Mouse (Mus musculus) testis, adult 2 months (tissue): ENCODE data around the gene Ccl27b. TPM values are rescaled to one million over a fixed set of nuclear protein-coding genes. Genes with fewer than 3 reads are reported as not detected.
"Not testable (repeated sequence)": the region's sequence is repeated elsewhere in the genome, so short reads cannot be mapped to it uniquely, and the experiment has no call there.

ENCODE experiments used
- H3K27ac ChIP-seq: fragments of 200-500 bp; 2 replicates; pipeline ENCODE4 v1.5.1; 2012; ENCODE audit warnings: low read depth, low read length; ENCODE audit not compliant: control insufficient read depth, insufficient read depth
- H3K27me3 ChIP-seq: fragments of 200-500 bp; 2 replicates; pipeline ENCODE4 v1.6.1; 2012; ENCODE audit warnings: mild to moderate bottlenecking, low read length, moderate library complexity; ENCODE audit not compliant: control insufficient read depth, insufficient read depth
- H3K36me3 ChIP-seq: fragments of 200-500 bp; 2 replicates; pipeline ENCODE4 v1.6.1; 2012; ENCODE audit warnings: mild to moderate bottlenecking, low read length; ENCODE audit not compliant: control insufficient read depth, insufficient read depth
- H3K4me1 ChIP-seq: fragments of 200-500 bp; 2 replicates; pipeline ENCODE4 v1.6.1; 2012; ENCODE audit warnings: low read length; ENCODE audit not compliant: control insufficient read depth, insufficient read depth
- H3K4me3 ChIP-seq: fragments of 200-500 bp; 2 replicates; pipeline ENCODE4 v1.5.1; 2012; ENCODE audit warnings: low read depth, mild to moderate bottlenecking, low read length, moderate library complexity, mixed read lengths; ENCODE audit not compliant: control insufficient read depth
- polyA plus RNA-seq: library from polyadenylated mRNA; depleted of rRNA; stranded (reverse); fragments of >200 nt; gene quantifications from 2 replicates; pipeline ENCODE4 v1.2.3, GENCODE M21; 2012; rRNA removed

Gene Ccl27b
- polyA plus RNA-seq = 4.1 and 4.5 TPM in 2 replicates

DNA sequence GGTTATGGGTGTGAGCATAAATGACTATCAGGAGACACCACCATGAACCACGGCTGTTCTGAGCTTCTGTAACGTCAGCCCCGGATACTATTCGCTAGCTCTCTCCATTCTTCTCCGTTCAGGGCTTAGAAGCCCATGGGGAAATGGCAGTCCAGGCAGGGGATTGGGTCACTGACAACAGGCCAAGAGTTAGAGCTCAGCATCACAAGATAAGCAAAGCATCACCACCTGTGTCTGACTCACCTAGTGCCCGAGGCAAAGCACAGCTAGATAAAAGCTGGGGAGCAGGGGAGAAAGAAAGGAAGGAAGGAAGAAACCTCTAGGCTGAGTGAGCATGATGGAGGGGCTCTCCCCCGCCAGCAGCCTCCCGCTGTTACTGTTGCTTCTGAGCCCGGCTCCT lies at the start of gene Ccl27b:
Gene Ccl27b, plus strand, starts transcription at position 301 of the 400 bp plus-strand sequence.
- H3K36me3 ChIP-seq = not testable (repeated sequence)

DNA sequence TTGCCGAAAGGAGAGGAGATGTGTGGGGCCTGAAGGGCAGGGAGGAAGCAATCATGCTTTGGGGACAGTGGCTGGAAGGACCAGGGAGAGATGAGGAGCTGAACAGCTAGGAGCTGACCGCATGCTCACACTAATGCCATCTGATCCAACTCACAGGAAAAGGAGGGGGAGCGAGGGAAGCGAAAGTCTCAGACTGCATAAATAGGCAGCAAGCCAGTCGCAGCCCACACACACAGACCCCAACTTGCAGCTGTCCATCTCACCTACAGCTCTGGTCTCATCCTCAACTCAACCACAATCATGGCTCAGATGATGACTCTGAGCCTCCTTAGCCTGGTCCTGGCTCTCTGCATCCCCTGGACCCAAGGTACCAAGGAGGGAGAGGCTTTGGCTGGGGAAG lies 43.2 kb upstream of the Ccl27b start, which contains the start of gene Gm10591:
Gene Gm10591, plus strand, starts transcription at position 301 of the 400 bp plus-strand sequence.
- H3K4me1 ChIP-seq, H3K27ac ChIP-seq, H3K27me3 ChIP-seq, H3K36me3 ChIP-seq, H3K4me3 ChIP-seq: not testable (repeated sequence)

More for the DNA sequence above, at the start of gene Ccl27b:
- not testable (repeated sequence) for H3K27me3 ChIP-seq, H3K4me1 ChIP-seq, H3K4me3 ChIP-seq, H3K27ac ChIP-seq

DNA sequence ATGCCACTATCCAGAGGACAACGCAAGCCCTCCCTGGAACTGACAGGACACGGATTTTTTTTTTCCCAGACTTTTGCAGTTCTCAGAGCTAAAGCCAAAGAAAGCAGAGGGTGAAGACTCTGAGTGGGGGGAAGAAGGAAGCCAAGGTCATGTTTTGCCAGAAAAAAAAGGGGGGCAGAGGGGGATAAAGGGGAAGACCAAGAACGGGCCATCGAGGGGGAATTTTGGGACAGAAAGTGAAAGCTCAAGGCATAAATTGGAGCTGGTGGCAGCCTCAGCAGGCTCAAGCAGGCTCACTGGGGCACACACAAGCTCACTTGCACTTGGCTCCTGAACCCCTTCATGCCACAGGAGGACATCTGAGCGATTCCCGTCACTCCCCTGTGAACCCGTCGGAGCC lies 25.6 kb upstream of the Ccl27b start, which contains the start of gene Gm2564:
Gene Gm2564, plus strand, starts transcription at position 301 of the 400 bp plus-strand sequence.
- not testable (repeated sequence) for H3K36me3 ChIP-seq, H3K4me3 ChIP-seq, H3K27ac ChIP-seq, H3K27me3 ChIP-seq, H3K4me1 ChIP-seq

DNA sequence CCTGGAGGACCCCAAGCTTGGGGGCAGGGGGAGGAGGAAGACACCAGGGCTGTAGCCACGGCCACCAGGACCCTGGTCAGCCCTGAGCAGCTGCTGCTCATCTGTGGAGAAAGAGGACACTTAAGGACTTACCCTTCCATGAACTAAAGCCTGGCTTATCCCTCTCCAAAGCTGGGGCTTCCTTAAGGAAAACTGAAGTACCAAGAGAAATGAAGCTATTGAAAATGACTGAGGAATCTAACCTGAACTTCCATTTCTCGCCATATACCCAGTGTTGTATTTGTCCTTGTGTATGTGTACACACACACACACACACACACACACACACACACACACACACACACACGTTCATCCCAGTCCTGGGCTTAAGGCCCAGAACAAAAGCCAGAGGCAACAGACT lies 6.7 kb downstream of the Ccl27b start, which contains the start of gene Il11ra2:
Gene Il11ra2, minus strand, starts transcription at position 101 of the 400 bp plus-strand sequence.
- H3K4me3 ChIP-seq, H3K27ac ChIP-seq, H3K36me3 ChIP-seq, H3K4me1 ChIP-seq, H3K27me3 ChIP-seq: not testable (repeated sequence)

DNA sequence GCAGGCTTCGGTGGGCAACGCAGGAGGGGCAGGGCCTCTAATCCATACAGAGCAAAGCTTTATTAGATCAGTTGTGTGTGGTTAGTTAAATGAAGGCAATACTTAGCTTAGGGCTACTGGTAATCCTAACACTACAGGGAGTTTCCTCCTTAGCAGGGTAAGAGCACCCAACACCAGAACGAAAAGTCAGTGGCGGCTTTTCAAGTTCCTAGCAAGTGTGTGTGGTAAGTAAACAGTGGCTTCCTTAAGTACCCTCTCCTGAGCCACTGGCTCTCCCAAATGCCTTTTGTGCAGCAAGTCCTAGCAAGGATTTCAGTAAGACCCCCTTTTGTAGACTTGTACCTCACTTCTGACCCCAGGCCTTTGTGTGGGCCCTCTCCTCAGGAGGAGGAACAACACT lies 20.4 kb downstream of the Ccl27b start:
- H3K4me3 ChIP-seq, H3K4me1 ChIP-seq, H3K27me3 ChIP-seq, H3K36me3 ChIP-seq, H3K27ac ChIP-seq: not testable (repeated sequence)

DNA sequence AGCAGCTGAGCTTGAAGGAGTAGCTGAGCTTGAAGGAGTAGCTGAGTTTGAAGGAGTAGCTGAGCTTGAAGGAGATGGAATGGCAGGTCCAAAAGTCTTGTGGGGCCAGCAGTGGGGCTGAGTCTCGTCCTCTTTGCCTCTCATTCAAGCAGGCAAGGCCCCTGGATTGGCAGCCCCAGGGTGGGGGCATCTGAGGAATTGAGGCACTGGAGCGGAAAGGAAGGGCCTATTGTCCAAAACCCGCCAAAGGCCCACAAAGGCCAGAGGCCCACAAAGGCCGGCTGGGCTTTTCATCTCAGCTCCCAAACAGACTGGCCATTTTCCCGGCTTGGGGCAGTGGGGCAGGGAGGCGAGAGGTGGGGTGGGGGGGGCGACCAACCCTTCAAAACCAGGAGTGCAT lies 24.3 kb downstream of the Ccl27b start:
- H3K27me3 ChIP-seq, H3K27ac ChIP-seq, H3K36me3 ChIP-seq, H3K4me3 ChIP-seq, H3K4me1 ChIP-seq: not testable (repeated sequence)

DNA sequence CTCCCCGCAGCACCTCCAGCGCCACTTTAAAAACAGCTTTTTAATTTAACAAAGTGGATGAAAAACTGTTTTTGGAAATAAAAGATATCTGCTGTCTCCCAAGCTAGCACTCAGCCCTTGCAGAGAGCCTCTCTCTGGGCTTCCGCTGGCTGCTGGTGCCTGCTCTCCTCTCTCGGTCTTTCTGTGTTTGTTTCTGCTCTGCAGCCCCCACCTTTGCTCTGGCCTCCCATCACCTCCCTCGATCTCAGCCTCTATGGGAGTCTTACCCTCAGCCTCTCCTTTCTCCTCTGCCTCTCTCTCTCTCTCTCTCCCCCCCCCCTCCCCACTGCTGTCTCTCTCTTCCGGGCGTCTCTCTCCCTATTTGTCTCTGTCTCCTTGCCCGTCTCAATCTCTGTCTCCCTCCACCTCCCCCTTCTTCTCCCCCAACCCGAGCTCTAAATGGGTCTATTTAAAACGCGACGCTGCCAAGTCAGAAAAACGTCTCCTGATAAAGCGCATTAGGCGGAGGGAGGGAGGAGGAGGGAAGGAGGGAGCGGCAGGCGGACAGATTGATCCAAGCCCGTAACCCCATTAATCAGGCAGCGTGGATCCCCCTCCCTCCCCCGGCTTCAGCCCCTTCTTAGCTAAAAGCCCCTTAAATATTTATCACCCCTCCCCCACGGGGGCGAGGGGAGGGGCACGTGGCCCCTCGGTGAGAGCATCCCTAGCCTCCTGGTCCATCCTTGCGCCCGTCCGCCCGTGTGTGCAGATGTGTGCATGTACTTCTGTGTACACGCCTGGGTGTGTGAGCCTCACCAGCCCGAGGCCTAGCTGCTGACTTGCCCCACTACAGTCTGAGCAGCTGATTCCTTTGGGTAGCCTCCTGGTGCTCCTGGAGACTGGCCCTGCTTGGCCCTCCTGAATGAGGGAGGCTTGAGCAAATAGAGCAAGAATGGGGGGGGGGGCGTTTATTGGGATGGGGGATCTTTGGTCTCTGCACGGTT lies 25.6 kb downstream of the Ccl27b start:
- H3K4me3 ChIP-seq, H3K27ac ChIP-seq, H3K4me1 ChIP-seq, H3K27me3 ChIP-seq, H3K36me3 ChIP-seq: not testable (repeated sequence)

DNA sequence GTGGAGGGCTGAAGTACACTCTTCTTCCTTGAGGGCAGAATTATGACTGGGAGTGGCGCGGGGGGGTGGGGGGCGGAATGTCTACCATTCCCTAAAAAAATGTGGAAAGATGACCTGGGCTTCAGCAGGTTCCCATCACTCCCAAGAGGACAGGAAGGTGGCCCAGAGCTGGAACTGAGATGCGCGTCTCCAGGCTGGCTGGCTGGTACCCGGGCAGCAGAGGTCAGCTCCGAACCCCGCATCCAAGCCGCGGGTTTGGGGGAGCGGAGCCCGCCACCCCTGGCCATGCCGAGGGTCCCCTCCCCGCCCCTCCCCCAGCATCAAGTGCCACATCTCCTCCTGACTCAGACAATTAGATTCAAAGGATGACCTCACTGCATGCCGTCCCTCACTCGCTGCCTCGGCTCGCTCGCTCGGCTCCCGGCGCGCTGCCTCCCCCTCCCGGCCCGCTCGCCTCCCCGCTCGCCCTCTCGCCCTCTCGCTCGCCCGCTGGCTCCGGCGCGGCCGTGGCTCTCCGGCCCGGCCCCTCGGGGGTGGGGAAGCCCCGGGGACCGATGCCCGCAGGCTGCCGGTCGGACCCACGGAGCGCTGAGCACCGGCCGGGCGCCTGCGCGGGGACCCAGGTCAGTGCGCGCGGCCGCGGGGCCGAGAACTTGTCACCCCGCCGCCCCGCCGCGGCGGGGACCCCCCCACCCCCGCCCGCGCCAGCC lies 26.6 kb downstream of the Ccl27b start:
- H3K27me3 ChIP-seq, H3K36me3 ChIP-seq, H3K4me3 ChIP-seq, H3K4me1 ChIP-seq, H3K27ac ChIP-seq: not testable (repeated sequence)

DNA sequence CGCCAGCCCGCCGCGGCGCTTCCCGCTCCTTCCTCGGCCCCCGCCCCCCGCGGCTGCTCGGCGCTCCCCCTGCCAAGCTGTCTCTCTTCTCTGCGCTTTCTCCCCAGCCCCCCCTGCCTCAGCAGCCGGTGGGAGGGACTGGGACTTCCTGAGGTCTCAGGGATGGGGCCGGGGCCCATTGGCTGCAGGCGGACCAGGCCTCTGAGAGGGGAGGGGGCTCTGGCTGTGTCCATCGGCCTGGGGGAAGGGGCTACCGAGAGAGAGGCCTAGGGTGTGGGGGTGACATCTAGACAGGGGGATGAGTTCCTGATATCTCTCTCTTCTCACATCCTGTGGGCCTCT lies 27.1 kb downstream of the Ccl27b start:
- H3K36me3 ChIP-seq, H3K27me3 ChIP-seq, H3K4me1 ChIP-seq, H3K27ac ChIP-seq, H3K4me3 ChIP-seq: not testable (repeated sequence)
